Mouse (Mus musculus): ENCODE results near the gene Atp8a2. TPM values are rescaled to one million over a fixed set of nuclear protein-coding genes. Genes with fewer than 3 reads are reported as not detected.

The Atp8a2 gene
- polyA plus RNA-seq, 1 experiment from 2014 or later: 0.25 TPM

DNA sequence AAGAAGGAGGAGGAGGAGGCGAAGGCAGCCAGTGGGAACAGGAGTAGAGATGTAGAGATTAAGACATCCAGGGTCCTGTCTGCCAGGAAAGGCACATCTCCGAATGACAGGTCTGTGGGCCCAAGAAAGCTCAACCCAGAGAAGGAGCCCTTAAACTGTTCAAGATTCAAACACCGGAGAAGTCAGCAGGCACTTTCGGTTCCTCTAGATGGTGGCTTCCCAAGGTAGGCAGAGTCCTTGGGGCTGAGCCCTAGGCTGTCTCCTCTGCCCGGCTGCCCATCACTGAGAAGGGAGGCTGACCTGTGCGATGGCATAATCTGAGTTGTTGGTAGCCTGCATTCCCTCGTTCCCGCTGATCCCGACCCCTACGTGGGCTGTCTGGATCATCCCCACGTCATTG is 337.1 kb downstream of the Atp8a2 start:
- Histone ChIP-seq H3K4me3 (ENCODE audit: low read depth, low read length) (no peak overlapping the region), H3K4me1 (ENCODE audit: insufficient read depth, low read depth, low read length) (no peaks in the 10 kb centered on the region), H3K9ac (replicated peaks; ENCODE audit: low read depth) (no peak overlapping the region), H3K36me3 (ENCODE audit: insufficient read depth, low read length) (no peaks in the 10 kb centered on the region), H3K27ac (ENCODE audit: low read length) (no peak overlapping the region), H3K27me3 (replicated peaks; ENCODE audit: insufficient read depth, low read length) (no peaks in the 10 kb centered on the region), H3K4me2 (replicated peaks; ENCODE audit: low read depth, low read length) (no peak overlapping the region), H3K9me3 (ENCODE audit: low read length) (0 out of 2 replicates have a peak, but pooled peaks cover 6% of the 10 kb centered on the region)
- DNase-seq (ENCODE audit: low spot score): no peak
- no peak for ATAC-seq
- 91% methylated on average over 11 of the region's 11 CpGs for WGBS
- TF ChIP-seq EP300 (IDR thresholded peaks at IDR 0.05): no peak
- TF ChIP-seq CTCF (IDR thresholded peaks at IDR 0.05): no peak

DNA sequence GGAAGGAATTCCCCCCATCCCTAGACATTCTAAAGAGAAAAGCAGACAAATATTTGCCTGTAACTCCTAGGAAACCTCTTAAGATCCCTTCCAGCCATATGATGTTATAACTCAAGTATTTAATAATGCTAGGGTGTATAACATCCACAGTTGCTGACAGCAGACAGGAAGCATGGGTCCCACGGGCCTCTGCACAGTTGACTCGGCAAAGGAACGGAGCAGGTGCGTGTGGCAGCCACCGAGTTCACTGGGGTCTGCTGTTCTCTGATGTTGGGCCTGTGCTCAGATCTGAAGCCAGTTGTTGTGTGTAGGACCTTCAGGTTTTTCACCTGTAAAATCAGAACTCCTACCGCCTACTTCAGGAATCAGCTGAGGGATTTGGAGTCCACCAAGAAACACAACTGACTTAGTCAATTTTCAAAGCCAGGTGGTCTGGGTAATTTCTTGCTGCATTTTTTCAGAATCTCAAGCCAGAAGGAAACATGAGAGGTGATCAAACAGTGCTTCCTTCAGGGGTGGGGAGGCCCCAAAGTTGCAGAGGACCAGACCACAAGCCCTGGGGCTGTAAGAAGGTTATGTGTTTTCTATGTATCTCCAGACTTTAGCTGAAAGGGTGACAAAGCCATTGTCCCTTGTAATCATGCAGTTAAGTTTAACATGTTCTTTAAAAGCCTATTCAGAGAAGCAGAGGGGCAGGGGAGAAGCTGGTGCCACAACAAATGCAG is 338.3 kb downstream of the Atp8a2 start:
- Histone ChIP-seq H3K9ac (replicated peaks; ENCODE audit: low read depth) (no peak overlapping the region), H3K9me3 (ENCODE audit: low read length) (no peaks in the 10 kb centered on the region), H3K36me3 (ENCODE audit: insufficient read depth, low read length) (no peaks in the 10 kb centered on the region), H3K27me3 (replicated peaks; ENCODE audit: insufficient read depth, low read length) (no peaks in the 10 kb centered on the region), H3K4me3 (ENCODE audit: low read depth, low read length) (no peak overlapping the region), H3K4me1 (ENCODE audit: insufficient read depth, low read depth, low read length) (no peaks in the 10 kb centered on the region), H3K4me2 (replicated peaks; ENCODE audit: low read depth, low read length) (no peak overlapping the region), H3K27ac (ENCODE audit: low read length) (no peak overlapping the region)
- DNase-seq (ENCODE audit: low spot score): no peak
- no peak for TF ChIP-seq EP300 (IDR thresholded peaks at IDR 0.05)
- ATAC-seq: no peak
- WGBS: 52% methylated on average over 6 of the region's 6 CpGs

DNA sequence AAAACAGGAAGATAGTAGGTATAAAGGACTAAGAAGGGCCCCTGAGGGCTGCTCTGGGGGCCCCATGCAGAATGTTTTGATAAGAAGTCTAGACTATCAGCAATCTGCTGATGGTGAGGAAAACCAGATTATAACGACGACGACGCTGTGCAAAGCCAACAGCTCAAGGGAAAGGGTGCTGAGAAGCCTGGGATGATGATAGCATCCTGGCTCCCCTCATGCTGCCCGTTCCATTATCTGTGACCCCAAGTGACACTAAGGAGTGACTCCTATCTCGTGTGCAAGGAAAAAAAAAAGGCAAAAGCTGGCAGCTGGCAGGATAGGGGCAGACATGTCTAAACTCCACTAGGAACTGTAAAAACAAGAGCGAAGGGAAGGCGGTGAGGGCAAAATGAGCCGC is 343.8 kb downstream of the Atp8a2 start:
- 43% methylated on average over 9 of the region's 9 CpGs for WGBS
- Histone ChIP-seq H3K36me3 (ENCODE audit: insufficient read depth, low read length) (no peaks in the 10 kb centered on the region), H3K27ac (ENCODE audit: low read length) (no peak overlapping the region), H3K4me1 (ENCODE audit: insufficient read depth, low read depth, low read length) (no peaks in the 10 kb centered on the region), H3K4me3 (ENCODE audit: low read depth, low read length) (no peak overlapping the region), H3K27me3 (replicated peaks; ENCODE audit: insufficient read depth, low read length) (no peaks in the 10 kb centered on the region), H3K9me3 (ENCODE audit: low read length) (no peaks in the 10 kb centered on the region), H3K9ac (replicated peaks; ENCODE audit: low read depth) (no peak overlapping the region), H3K4me2 (replicated peaks; ENCODE audit: low read depth, low read length) (no peak overlapping the region)
- TF ChIP-seq CTCF (IDR thresholded peaks at IDR 0.05): no peak
- TF ChIP-seq EP300 (IDR thresholded peaks at IDR 0.05): no peak
- no peak for ATAC-seq
- DNase-seq (ENCODE audit: low spot score): no peak

DNA sequence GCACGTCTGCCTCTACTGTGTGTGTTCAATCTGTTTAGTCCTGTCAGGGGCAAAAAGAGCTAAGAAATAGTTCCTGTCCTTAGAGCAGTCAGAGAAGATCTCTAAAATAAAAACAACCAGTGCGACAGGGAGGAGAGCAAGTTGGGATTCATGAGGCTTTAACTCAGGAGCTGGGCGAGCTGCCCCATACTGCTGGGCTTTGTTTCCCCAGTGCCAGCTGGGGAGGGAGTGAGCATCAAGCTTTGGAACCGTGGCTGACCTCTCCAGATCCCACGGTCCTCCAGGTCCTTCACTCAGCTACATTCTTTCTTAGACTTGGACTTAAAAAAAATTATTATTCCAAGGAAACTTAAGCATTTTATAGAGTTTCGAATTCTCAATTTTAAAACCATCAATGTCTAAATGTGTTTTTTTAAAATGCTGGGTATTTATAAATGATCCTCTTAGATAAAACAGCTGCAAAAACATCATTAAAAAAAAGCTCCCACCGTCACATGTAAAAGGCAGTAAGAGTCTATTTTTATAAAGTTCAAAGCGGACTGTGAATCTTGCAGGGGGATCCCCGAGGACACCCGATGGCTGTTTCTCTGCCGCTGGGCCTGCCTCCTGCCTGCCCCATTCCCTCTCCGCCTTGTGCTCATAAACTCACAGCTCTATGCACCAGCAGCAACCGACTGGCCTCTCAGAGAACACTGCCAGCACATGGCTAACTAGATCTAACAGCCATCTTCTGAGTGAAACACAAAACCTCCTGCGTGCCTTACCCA is 350.2 kb downstream of the Atp8a2 start:
- DNase-seq (ENCODE audit: low spot score) (no peak), ATAC-seq (no peak)
- H3K36me3 ChIP-seq (ENCODE audit: insufficient read depth, low read length): no peaks in the 10 kb centered on the region
- H3K4me2 ChIP-seq (replicated peaks; ENCODE audit: low read depth, low read length): no peak overlapping the region
- no peak overlapping the region for H3K27ac ChIP-seq (ENCODE audit: low read length)
- no peak for TF ChIP-seq CTCF (IDR thresholded peaks at IDR 0.05)
- TF ChIP-seq EP300 (IDR thresholded peaks at IDR 0.05): no peak
- no peaks in the 10 kb centered on the region for H3K9me3 ChIP-seq (ENCODE audit: low read length)
- 45% methylated on average over 14 of the region's 14 CpGs for WGBS
- no peaks in the 10 kb centered on the region for H3K4me1 ChIP-seq (ENCODE audit: insufficient read depth, low read depth, low read length)
- no peaks in the 10 kb centered on the region for H3K27me3 ChIP-seq (replicated peaks; ENCODE audit: insufficient read depth, low read length)
- H3K9ac ChIP-seq (replicated peaks; ENCODE audit: low read depth): no peak overlapping the region
- H3K4me3 ChIP-seq (ENCODE audit: low read depth, low read length): no peak overlapping the region

DNA sequence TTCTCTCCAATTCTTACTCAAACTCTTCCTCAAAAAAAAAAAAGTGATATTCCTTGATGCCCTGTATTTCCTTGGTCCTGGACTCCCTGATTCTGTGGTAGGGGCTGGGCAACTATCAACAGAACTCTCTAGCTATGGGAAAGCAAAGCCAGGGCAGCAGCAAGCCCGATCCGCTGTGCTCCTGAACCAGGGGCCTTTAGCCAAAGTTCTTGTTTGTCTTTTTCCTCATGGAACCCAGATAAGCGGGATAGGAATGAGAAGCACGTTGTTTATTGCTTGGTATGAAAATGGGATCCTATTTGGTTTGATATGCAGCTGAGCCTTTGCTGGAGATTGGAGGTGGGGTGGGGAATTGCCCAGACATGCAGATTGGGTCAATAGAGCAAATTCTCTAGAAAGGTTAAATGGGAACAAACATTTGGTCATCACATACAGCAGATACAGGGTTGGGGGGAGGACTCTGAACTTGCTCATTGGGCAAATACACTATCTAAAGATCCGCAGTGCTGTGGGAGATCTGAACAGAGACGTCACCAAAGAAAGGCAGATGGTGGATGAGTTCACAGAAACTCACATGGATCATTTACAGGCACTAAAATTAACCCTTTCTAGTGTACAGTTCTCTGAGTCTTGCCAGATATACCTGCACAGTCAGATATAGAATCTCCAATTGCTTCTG is 353.6 kb downstream of the Atp8a2 start:
- TF ChIP-seq CTCF (IDR thresholded peaks at IDR 0.05) (no peak), EP300 (IDR thresholded peaks at IDR 0.05) (no peak)

More for the DNA sequence above, 353.6 kb downstream of the Atp8a2 start:
- Histone ChIP-seq H3K36me3 (ENCODE audit: insufficient read depth, low read length) (no peaks in the 10 kb centered on the region), H3K9me3 (ENCODE audit: low read length) (no peaks in the 10 kb centered on the region), H3K9ac (replicated peaks; ENCODE audit: low read depth) (no peak overlapping the region), H3K27me3 (replicated peaks; ENCODE audit: insufficient read depth, low read length) (no peaks in the 10 kb centered on the region), H3K4me1 (ENCODE audit: insufficient read depth, low read depth, low read length) (peaks cover 6% of the 10 kb centered on the region; the same call in 1 of the 2 replicates), H3K4me2 (replicated peaks; ENCODE audit: low read depth, low read length) (no peak overlapping the region), H3K27ac (ENCODE audit: low read length) (no peak overlapping the region), H3K4me3 (ENCODE audit: low read depth, low read length) (no peak overlapping the region)
- DNase-seq (ENCODE audit: low spot score) (no peak), ATAC-seq (no peak)
- WGBS: 58% methylated on average over 6 of the region's 6 CpGs

All from lung, postnatal 0 days (tissue).